Mouse (Mus musculus) kidney, adult 2 months (tissue): ENCODE measurements around the gene Npb.

Experiments
- CTCF ChIP-seq: fragments of 200-500 bp; conservative IDR thresholded peaks from 2 replicates; pipeline ENCODE4 v1.5.1; 2011; ENCODE audit warnings: low read depth, mild to moderate bottlenecking, control low read depth, low read length, moderate library complexity, mixed read lengths; ENCODE audit not compliant: insufficient read depth, insufficient read length
- POLR2A ChIP-seq: fragments of 200-500 bp; IDR thresholded peaks from one replicate; pipeline ENCODE4 v1.6.1; 2011; ENCODE audit warnings: low read depth, low read length, control low read depth

DNA sequence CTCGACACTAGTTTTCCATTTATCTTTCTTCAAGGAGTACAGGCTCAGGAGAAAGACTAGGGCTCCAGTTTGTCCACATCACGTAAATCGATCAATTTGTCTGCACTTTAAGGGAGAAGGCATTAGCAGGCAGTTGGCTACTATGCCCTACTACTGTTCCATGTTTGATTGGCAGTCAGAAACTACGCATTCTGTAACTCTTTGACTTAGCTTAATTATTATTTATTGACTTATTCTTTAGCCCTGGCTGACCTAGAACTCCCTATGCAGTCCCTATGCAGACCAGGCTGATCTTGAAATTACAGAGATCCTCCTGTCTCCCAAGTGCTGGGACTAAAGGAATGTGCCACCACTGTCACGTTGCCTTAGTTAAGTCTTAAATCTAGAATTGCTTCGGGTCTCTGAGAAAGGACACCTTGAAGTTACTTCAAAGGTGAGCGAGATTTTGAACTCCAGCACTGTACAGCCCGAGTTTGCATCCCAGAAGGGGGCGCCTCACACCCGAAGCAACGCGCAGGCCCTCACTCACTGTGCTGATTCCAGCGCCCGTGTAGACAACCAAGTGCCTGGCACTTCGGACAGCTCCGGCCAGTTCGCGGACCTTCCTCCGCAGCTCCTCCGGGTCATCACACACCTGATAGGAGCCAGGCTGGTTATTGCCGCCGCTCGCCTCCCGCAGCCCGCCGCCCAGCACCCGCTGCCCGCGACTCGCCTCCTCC is 15.8 kb downstream of the Npb start:
- TF ChIP-seq CTCF (peak; percentile 72), POLR2A (no peak)
